Mouse (Mus musculus) embryonic facial prominence, embryonic 13.5 days (tissue): ENCODE measurements around the gene Adra1b. TPM values are rescaled to one million over a fixed set of nuclear protein-coding genes. Genes with fewer than 3 reads are reported as not detected.
A peak's percentile ranks its signal among the peaks of the same experiment; 100 is the strongest.

Experiments
- ATAC-seq: fragments of 200-750 bp; cut with Nextera tagmentation; 2 replicates; pipeline ENCODE4 v1.8.0; 2017; ENCODE audit warnings: low read depth; ENCODE audit not compliant: insufficient number of reproducible peaks, insufficient read depth, low FRiP score, low TSS enrichment
- H3K27ac ChIP-seq: fragments of 300-500 bp; sonication (generic); 2 replicates; pipeline ENCODE4 v1.5.1; 2015; ENCODE audit warnings: moderate library complexity, mild to moderate bottlenecking, inconsistent platforms
- H3K27me3 ChIP-seq: fragments of 300-500 bp; sonication (generic); 2 replicates; pipeline ENCODE4 v1.6.1; 2015; ENCODE audit warnings: mild to moderate bottlenecking, inconsistent platforms
- H3K36me3 ChIP-seq: fragments of 300-500 bp; sonication (generic); 2 replicates; pipeline ENCODE4 v1.6.1; 2015; ENCODE audit warnings: mild to moderate bottlenecking, inconsistent platforms
- H3K4me1 ChIP-seq: fragments of 300-500 bp; sonication (generic); 2 replicates; pipeline ENCODE4 v1.6.1; 2015; ENCODE audit warnings: inconsistent platforms
- H3K4me2 ChIP-seq: fragments of 300-500 bp; sonication (generic); 2 replicates; pipeline ENCODE4 v1.6.1; 2015; ENCODE audit warnings: moderate library complexity, mild to moderate bottlenecking, inconsistent platforms
- H3K4me3 ChIP-seq: fragments of 300-500 bp; sonication (generic); 2 replicates; pipeline ENCODE4 v1.5.1; 2015; ENCODE audit warnings: mild to moderate bottlenecking, inconsistent platforms
- H3K9ac ChIP-seq: fragments of 300-500 bp; sonication (generic); 2 replicates; pipeline ENCODE4 v1.6.1; 2015; ENCODE audit warnings: mild to moderate bottlenecking, inconsistent platforms
- H3K9me3 ChIP-seq: fragments of 300-500 bp; sonication (generic); 2 replicates; pipeline ENCODE4 v1.6.1; 2016; ENCODE audit warnings: inconsistent platforms
- WGBS: fragments of 180-500 bp; shearing (Covaris S2); methylation state at CpG from one replicate; pipeline ENCODE4 v1.1.7; 2015; ENCODE audit warnings: mixed read lengths; 5-methylcytosine and 5-hydroxymethylcytosine counted together
- polyA plus RNA-seq: library from polyadenylated mRNA; unstranded; fragments of >200 nt; fragmentation: Nextera tagmentation; extraction: Ambion mirVana; gene quantifications from 2 replicates; pipeline ENCODE4 v1.2.1, GENCODE M21; 2015

The Adra1b gene
- polyA plus RNA-seq, 1 experiment from 2014 or later: 1.3 TPM

GRCm38 (mm10) chr11:43841596-43841995 lies 59.4 kb downstream of the Adra1b start:
- no peak overlapping the region for H3K9ac ChIP-seq
- no peak overlapping the region for H3K4me2 ChIP-seq
- no peaks in the 10 kb centered on the region for H3K9me3 ChIP-seq
- WGBS: 64% methylated on average over 10 of the region's 10 CpGs
- no peak overlapping the region for H3K4me3 ChIP-seq
- H3K27ac ChIP-seq: no peak overlapping the region
- ATAC-seq: no peak
- H3K27me3 ChIP-seq: peaks cover 13% of the 10 kb centered on the region
- H3K36me3 ChIP-seq: no peaks in the 10 kb centered on the region
- H3K4me1 ChIP-seq: peaks cover 3% of the 10 kb centered on the region

GRCm38 (mm10) chr11:43840491-43840890 lies 60.5 kb downstream of the Adra1b start:
- H3K4me2 ChIP-seq: no peak overlapping the region
- ATAC-seq: no peak
- peaks cover 8% of the 10 kb centered on the region for H3K4me1 ChIP-seq
- H3K9ac ChIP-seq: no peak overlapping the region
- no peaks in the 10 kb centered on the region for H3K36me3 ChIP-seq
- H3K4me3 ChIP-seq: no peak overlapping the region
- no peak overlapping the region for H3K27ac ChIP-seq
- H3K9me3 ChIP-seq: no peaks in the 10 kb centered on the region
- peaks cover 24% of the 10 kb centered on the region for H3K27me3 ChIP-seq
- 55% methylated on average over 6 of the region's 6 CpGs for WGBS

GRCm38 (mm10) chr11:43835880-43836740 lies 64.9 kb downstream of the Adra1b start:
- ATAC-seq: peak; percentile 85
- Histone ChIP-seq H3K9me3 (no peaks in the 10 kb centered on the region), H3K4me3 (peak overlapping the region; percentile 56), H3K9ac (peak overlapping the region; percentile 74), H3K27me3 (peaks cover 51% of the 10 kb centered on the region), H3K27ac (no peak overlapping the region), H3K4me1 (peaks cover 8% of the 10 kb centered on the region), H3K4me2 (peak overlapping the region; percentile 81), H3K36me3 (no peaks in the 10 kb centered on the region)
- WGBS: 5% methylated on average over 68 of the region's 68 CpGs

- no peaks in the 10 kb centered on the region for H3K36me3 ChIP-seq
- 94% methylated on average over 15 of the region's 15 CpGs for WGBS
- H3K4me3 ChIP-seq: peak overlapping the region; percentile 56
- H3K9me3 ChIP-seq: no peaks in the 10 kb centered on the region
- no peak overlapping the region; the same call in 1 of the 2 replicates for H3K9ac ChIP-seq
- peaks cover 51% of the 10 kb centered on the region for H3K27me3 ChIP-seq
- H3K4me1 ChIP-seq: peaks cover 8% of the 10 kb centered on the region
- no peak for ATAC-seq
- H3K4me2 ChIP-seq: peak overlapping the region; percentile 81
- no peak overlapping the region for H3K27ac ChIP-seq
Measured at GRCm38 (mm10) chr11:43835456-43835855, 65.6 kb downstream of the Adra1b start.

GRCm38 (mm10) chr11:43834531-43834930 lies 66.5 kb downstream of the Adra1b start:
- H3K9me3 ChIP-seq: no peaks in the 10 kb centered on the region
- peak overlapping the region; percentile 81; the same call in 1 of the 2 replicates for H3K4me2 ChIP-seq
- no peaks in the 10 kb centered on the region for H3K36me3 ChIP-seq
- no peak overlapping the region for H3K4me3 ChIP-seq
- no peak overlapping the region for H3K27ac ChIP-seq
- peaks cover 8% of the 10 kb centered on the region for H3K4me1 ChIP-seq
- peaks cover 51% of the 10 kb centered on the region for H3K27me3 ChIP-seq
- WGBS: 70% methylated on average over 11 of the region's 11 CpGs
- H3K9ac ChIP-seq: no peak overlapping the region
- ATAC-seq: no peak

- H3K27ac ChIP-seq: no peak overlapping the region
- H3K9me3 ChIP-seq: no peaks in the 10 kb centered on the region
- H3K36me3 ChIP-seq: no peaks in the 10 kb centered on the region
- 68% methylated on average over 4 of the region's 4 CpGs for WGBS
- H3K4me3 ChIP-seq: no peak overlapping the region
- peaks cover 38% of the 10 kb centered on the region for H3K27me3 ChIP-seq
- no peak overlapping the region for H3K9ac ChIP-seq
- no peak overlapping the region for H3K4me2 ChIP-seq
- peaks cover 4% of the 10 kb centered on the region for H3K4me1 ChIP-seq
- ATAC-seq: no peak
Measured at GRCm38 (mm10) chr11:43831530-43831929, 69.5 kb downstream of the Adra1b start.

- H3K27ac ChIP-seq: no peak overlapping the region
- no peak overlapping the region for H3K4me3 ChIP-seq
- no peak for ATAC-seq
- H3K9me3 ChIP-seq: no peaks in the 10 kb centered on the region
- H3K27me3 ChIP-seq: peaks cover 6% of the 10 kb centered on the region; the same call in 1 of the 2 replicates
- H3K36me3 ChIP-seq: no peaks in the 10 kb centered on the region
- no peaks in the 10 kb centered on the region for H3K4me1 ChIP-seq
- H3K4me2 ChIP-seq: no peak overlapping the region
- WGBS: 93% methylated on average over 4 of the region's 4 CpGs
- H3K9ac ChIP-seq: no peak overlapping the region
Measured at GRCm38 (mm10) chr11:43826769-43827168, 74.2 kb downstream of the Adra1b start.

- no peaks in the 10 kb centered on the region for H3K36me3 ChIP-seq
- no peak overlapping the region for H3K4me2 ChIP-seq
- H3K27me3 ChIP-seq: no peaks in the 10 kb centered on the region
- H3K9ac ChIP-seq: no peak overlapping the region
- ATAC-seq: no peak
- no peak overlapping the region for H3K4me3 ChIP-seq
- H3K4me1 ChIP-seq: no peaks in the 10 kb centered on the region
- 68% methylated on average over 5 of the region's 5 CpGs for WGBS
- no peak overlapping the region for H3K27ac ChIP-seq
- H3K9me3 ChIP-seq: no peaks in the 10 kb centered on the region
Measured at GRCm38 (mm10) chr11:43823349-43823748, 77.7 kb downstream of the Adra1b start.

- 84% methylated on average over 11 of the region's 11 CpGs for WGBS
- H3K27ac ChIP-seq: no peak overlapping the region
- no peaks in the 10 kb centered on the region for H3K27me3 ChIP-seq
- no peak for ATAC-seq
- H3K4me3 ChIP-seq: no peak overlapping the region
- H3K36me3 ChIP-seq: no peaks in the 10 kb centered on the region
- H3K9me3 ChIP-seq: no peaks in the 10 kb centered on the region
- no peak overlapping the region for H3K4me2 ChIP-seq
- H3K9ac ChIP-seq: no peak overlapping the region
- H3K4me1 ChIP-seq: no peaks in the 10 kb centered on the region
Measured at GRCm38 (mm10) chr11:43820552-43821460, 80.2 kb downstream of the Adra1b start.

- no peak overlapping the region for H3K4me2 ChIP-seq
- no peak overlapping the region for H3K9ac ChIP-seq
- H3K4me3 ChIP-seq: no peak overlapping the region
- no peak overlapping the region for H3K27ac ChIP-seq
- no peaks in the 10 kb centered on the region for H3K4me1 ChIP-seq
- no peaks in the 10 kb centered on the region for H3K27me3 ChIP-seq
- WGBS: 71% methylated on average over 9 of the region's 9 CpGs
- no peak for ATAC-seq
- no peaks in the 10 kb centered on the region for H3K9me3 ChIP-seq
- H3K36me3 ChIP-seq: no peaks in the 10 kb centered on the region
Measured at GRCm38 (mm10) chr11:43817368-43817923, 83.6 kb downstream of the Adra1b start.

- Histone ChIP-seq H3K4me3 (no peak overlapping the region), H3K9ac (no peak overlapping the region), H3K27ac (no peak overlapping the region), H3K4me2 (no peak overlapping the region), H3K9me3 (no peaks in the 10 kb centered on the region), H3K27me3 (no peaks in the 10 kb centered on the region), H3K4me1 (no peaks in the 10 kb centered on the region), H3K36me3 (no peaks in the 10 kb centered on the region)
- no peak for ATAC-seq
- 47% methylated on average over 5 of the region's 5 CpGs for WGBS
Measured at GRCm38 (mm10) chr11:43812535-43812934, 88.5 kb downstream of the Adra1b start.
